Mouse (Mus musculus): ENCODE results near the gene Mfsd4b2. TPM values are rescaled to one million over a fixed set of nuclear protein-coding genes. Genes with fewer than 3 reads are reported as not detected.

Gene Mfsd4b2
- not detected in 2 replicates for polyA plus RNA-seq (2015; fragmentation: Nextera tagmentation; extraction: Ambion mirVana)

GRCm38 (mm10) chr10:39926616-39927139 lies at the start of gene Mfsd4b2:
TSS of gene Mfsd4b2 (minus strand) at chr10:39926923.

DNA sequence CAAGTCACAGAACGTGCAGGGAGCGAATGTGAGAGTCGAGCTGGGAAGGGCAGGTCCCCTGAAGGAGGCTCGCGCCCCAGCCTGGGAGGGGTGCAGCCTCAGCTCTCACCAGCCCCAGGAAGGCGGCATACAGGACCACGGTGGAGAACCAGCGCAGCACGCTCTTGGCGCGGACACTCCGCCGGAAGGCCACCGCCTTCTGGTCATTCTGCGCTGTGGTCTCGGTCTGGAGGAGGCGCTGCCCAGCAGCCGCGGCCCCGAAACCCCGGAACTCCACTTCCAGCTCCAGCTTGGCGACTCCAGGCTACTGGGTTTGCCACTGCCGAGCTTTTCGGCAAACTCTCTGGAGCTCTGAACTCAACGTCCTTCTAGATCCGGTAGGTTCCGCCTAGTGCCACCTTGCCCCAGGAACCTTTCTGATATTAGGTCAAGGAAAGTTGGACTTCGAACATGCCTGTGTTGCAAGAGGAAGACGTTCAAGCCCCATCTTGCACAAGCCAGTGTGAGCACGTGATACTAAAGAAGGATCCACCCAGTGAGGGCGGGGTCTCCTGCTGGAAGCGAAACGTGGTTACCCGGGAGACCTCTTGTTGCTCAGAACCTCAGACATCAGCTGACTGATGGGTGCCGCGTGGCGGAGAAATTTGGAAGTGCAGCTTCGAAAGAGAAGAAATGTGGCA lies 33.2 kb upstream of the Mfsd4b2 start, which contains the start of gene Mfsd4b3:
Gene Mfsd4b3, minus strand, starts transcription at position 393 of the 680 bp plus-strand sequence.

DNA sequence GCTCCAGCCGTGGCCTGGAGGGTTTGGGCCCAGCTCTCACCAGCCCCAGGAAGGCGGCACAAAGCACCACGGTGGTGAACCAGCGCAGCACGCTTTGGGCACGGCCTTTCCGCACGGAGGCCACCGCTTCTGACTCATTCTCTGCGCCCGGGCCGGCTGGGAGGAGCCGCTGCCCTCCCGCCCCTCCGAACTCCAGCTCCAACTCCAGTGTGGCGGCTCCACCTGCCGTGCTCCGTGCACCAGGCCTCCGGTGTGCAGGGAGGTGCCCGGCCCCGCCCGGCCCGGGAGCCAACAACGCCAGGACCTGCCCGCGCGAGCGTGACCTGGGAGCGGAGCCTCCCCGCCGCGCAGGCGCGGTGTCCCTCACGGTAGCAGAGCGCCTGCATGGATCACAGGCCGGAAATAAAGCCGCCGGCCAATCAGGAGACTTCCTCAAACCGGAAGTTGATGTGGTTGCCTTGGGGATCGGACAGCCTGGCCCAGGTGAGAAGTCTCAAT lies 27.8 kb downstream of the Mfsd4b2 start, which contains the start of gene Mfsd4b4:
Gene Mfsd4b4, minus strand, starts transcription at position 365 of the 498 bp plus-strand sequence.

Other genes with a start within 250 kb of the Mfsd4b2 start
- gene Rev3l, start 194.8 kb downstream of the Mfsd4b2 start, polyA plus RNA-seq (2015; fragmentation: Nextera tagmentation; extraction: Ambion mirVana) = 8.1 and 11.3 TPM in 2 replicates
- 2.8 and 2.9 TPM in 2 replicates for gene Mfsd4b4, start 27.7 kb downstream of the Mfsd4b2 start, polyA plus RNA-seq (2015; fragmentation: Nextera tagmentation; extraction: Ambion mirVana)
- gene Mfsd4b3, start 33.2 kb upstream of the Mfsd4b2 start, polyA plus RNA-seq (2015; fragmentation: Nextera tagmentation; extraction: Ambion mirVana) = 2.8 and 3.6 TPM in 2 replicates
- 0.30 and 0.33 TPM in 2 replicates for gene Mfsd4b5, start 59.7 kb upstream of the Mfsd4b2 start, polyA plus RNA-seq (2015; fragmentation: Nextera tagmentation; extraction: Ambion mirVana)
- 0.56 and 1.2 TPM in 2 replicates for gene Mfsd4b1, start 98.3 kb upstream of the Mfsd4b2 start, polyA plus RNA-seq (2015; fragmentation: Nextera tagmentation; extraction: Ambion mirVana)
- gene Slc16a10, start 215.3 kb upstream of the Mfsd4b2 start, polyA plus RNA-seq (2015; fragmentation: Nextera tagmentation; extraction: Ambion mirVana) = 12.0 and 15.3 TPM in 2 replicates